17 mouse cellular contexts compared by ENCODE assay signal in genomic region chr17:46932961-46933360, GRCm38 (mm10). TPM values are rescaled to one million over a fixed set of nuclear protein-coding genes. Genes with fewer than 3 reads are reported as not detected.
DNase-seq lines count a peak whose midpoint lies in the region; ATAC-seq lines count a peak whose summit lies in the region.
"Had no signal": no experiment of that assay in that cellular context is flagged by ENCODE, and none has a peak within 500 bp of the region (broad histone marks: within the 10 kb centered on the region; RNA-seq: fewer than 3 reads in every experiment).

No protein-coding gene starts in this region.

- H3K4me1 ChIP-seq in forebrain, embryonic 10.5 days = peaks cover 8% of the 10 kb centered on the region
- H3K4me1 ChIP-seq: heart, embryonic 12.5 days; hindbrain, embryonic 10.5 days had no signal

- H3K27me3 ChIP-seq in forebrain, embryonic 10.5 days (ENCODE audit: poor library complexity, severe bottlenecking) = no peaks in the 10 kb centered on the region
- H3K27me3 ChIP-seq: heart, embryonic 12.5 days; liver, embryonic 15.5 days had no signal

- peaks cover 100% of the 10 kb centered on the region for H3K36me3 ChIP-seq in forebrain, embryonic 10.5 days (replicated peaks)

- no peak overlapping the region for H3K4me3 ChIP-seq in forebrain, embryonic 10.5 days
- H3K4me3 ChIP-seq: heart, embryonic 12.5 days; hindbrain, embryonic 10.5 days; liver, embryonic 15.5 days had no signal

- DNase-seq in frontal cortex, postnatal 10 days (ENCODE audit: low spot score in 2 of 2) = no peak
- DNase-seq in urinary bladder, postnatal 36 days (ENCODE audit: low spot score in 2 of 2) = peak; percentile 9 to 15
- no peak for DNase-seq in urinary bladder, postnatal 10 days (ENCODE audit: low spot score)
- DNase-seq in forebrain, embryonic 10.5 days (ENCODE audit: extremely low spot score, low spot score) = no peak
- DNase-seq in kidney, postnatal 36 days = no peak

- no peaks in the 10 kb centered on the region for H3K9me3 ChIP-seq in forebrain, embryonic 10.5 days
- H3K9me3 ChIP-seq: G1E; heart, embryonic 12.5 days; hindbrain, embryonic 10.5 days; liver, embryonic 15.5 days had no signal

- WGBS in forebrain, embryonic 10.5 days = 97% methylated on average over 5 of the region's 5 CpGs

- ATAC-seq in frontal cortex, adult (ENCODE audit: low TSS enrichment) = peak; percentile 66
- ATAC-seq in inflammation-experienced regulatory T-cells, adult 6 months = peak; percentile 32
- ATAC-seq in megakaryocyte, adult 5-6 weeks (ENCODE audit: poor library complexity, severe bottlenecking) = no peak
- ATAC-seq: intestine, embryonic 16.5 days had no signal

- no peak overlapping the region for H3K27ac ChIP-seq in forebrain, embryonic 10.5 days
- H3K27ac ChIP-seq: hindbrain, embryonic 10.5 days; liver, embryonic 15.5 days had no signal

RNA-seq across cellular contexts. Expression of gene Prph2, which starts 22.7 kb away (rescaled TPM):
- not detected for polyA plus RNA-seq in inflammation-experienced regulatory T-cells, adult 6 months (2017; shearing (Covaris generic))
- not detected in 2 replicates for polyA plus RNA-seq in forebrain, embryonic 10.5 days (2016; fragmentation: Nextera tagmentation; extraction: Ambion mirVana)
- not detected in 2 replicates for total RNA-seq in megakaryocyte, adult 5-6 weeks (2015)
- total RNA-seq in megakaryocyte, adult 5-6 weeks (2017) = not detected in 2 replicates
- total RNA-seq: gastrocnemius, postnatal 10 days; monocyte, adult 5-6 weeks; neutrophil, adult 5-6 weeks had no signal
- polyA plus RNA-seq: G1E; heart, embryonic 12.5 days; hindbrain, embryonic 10.5 days; intestine, embryonic 16.5 days; limb, embryonic 11.5 days; liver, embryonic 15.5 days had no signal

RNA-seq across cellular contexts. Expression of gene Tbcc, which starts 42.5 kb away (rescaled TPM):
- 10 to 100 TPM in 1 of 3 experiments, 1 to 10 TPM in 2; 9.6 to 10.5 (median 9.9) TPM for polyA plus RNA-seq in inflammation-experienced regulatory T-cells, adult 6 months (2017; shearing (Covaris generic))
- polyA plus RNA-seq in forebrain, embryonic 10.5 days (2016; fragmentation: Nextera tagmentation; extraction: Ambion mirVana) = 43.1 and 48.4 TPM in 2 replicates
- 8.6 and 13.5 TPM in 2 replicates for total RNA-seq in megakaryocyte, adult 5-6 weeks (2015)
- 10.8 and 13.3 TPM in 2 replicates for total RNA-seq in megakaryocyte, adult 5-6 weeks (2017)

Comparison
In these comparisons a context has a peak if more than half of its experiments do, and no peak if none do; other contexts are left out.
1. DNase-seq: peak in urinary bladder, postnatal 36 days (2 of 2); none in frontal cortex, postnatal 10 days (0 of 2), urinary bladder, postnatal 10 days (single experiment), forebrain, embryonic 10.5 days (single experiment) and kidney, postnatal 36 days (0 of 2).